Mouse (Mus musculus) midbrain, embryonic 12.5 days (tissue): ENCODE measurements around the gene Ccng2. TPM values are rescaled to one million over a fixed set of nuclear protein-coding genes. Genes with fewer than 3 reads are reported as not detected.

Experiments used
- ATAC-seq: fragments of 200-750 bp; cut with Nextera tagmentation; 2 replicates; pipeline ENCODE4 v1.8.0; 2017; ENCODE audit warnings: low read depth, moderate TSS enrichment, moderate library complexity; ENCODE audit not compliant: low FRiP score
- H3K27ac ChIP-seq: fragments of 300-500 bp; sonication (generic); replicated peaks from 2 replicates; pipeline ENCODE4 v1.5.1; 2016; ENCODE audit warnings: mild to moderate bottlenecking
- H3K27me3 ChIP-seq: fragments of 300-500 bp; sonication (generic); 2 replicates; pipeline ENCODE4 v1.6.1; 2016; ENCODE audit warnings: mild to moderate bottlenecking
- H3K36me3 ChIP-seq: fragments of 300-500 bp; sonication (generic); 2 replicates; pipeline ENCODE4 v1.6.1; 2016
- H3K4me1 ChIP-seq: fragments of 300-500 bp; sonication (generic); 2 replicates; pipeline ENCODE4 v1.6.1; 2016
- H3K4me2 ChIP-seq: fragments of 300-500 bp; sonication (generic); replicated peaks from 2 replicates; pipeline ENCODE4 v1.6.1; 2016; ENCODE audit warnings: mild to moderate bottlenecking, moderate library complexity
- H3K4me3 ChIP-seq: fragments of 300-500 bp; sonication (generic); 2 replicates; pipeline ENCODE4 v1.5.1; 2016; ENCODE audit warnings: mild to moderate bottlenecking
- H3K9ac ChIP-seq: fragments of 300-500 bp; sonication (generic); replicated peaks from 2 replicates; pipeline ENCODE4 v1.6.1; 2016; ENCODE audit warnings: mild to moderate bottlenecking, moderate library complexity
- H3K9me3 ChIP-seq: fragments of 300-500 bp; sonication (generic); 2 replicates; pipeline ENCODE4 v1.6.1; 2016; ENCODE audit warnings: mild to moderate bottlenecking
- WGBS: fragments of 180-500 bp; shearing (Covaris S2); methylation state at CpG from one replicate; pipeline ENCODE4 v1.1.7; 2016; 5-methylcytosine and 5-hydroxymethylcytosine counted together
- polyA plus RNA-seq: library from polyadenylated mRNA; unstranded; fragments of >200 nt; fragmentation: Nextera tagmentation; extraction: Ambion mirVana; gene quantifications from 2 replicates; pipeline ENCODE4 v1.2.1, GENCODE M21; 2016

Gene Ccng2
- polyA plus RNA-seq, 1 experiment from 2014 or later: 130 TPM

GRCm38 (mm10) chr5:93297311-93297710 is 30.3 kb downstream of the Ccng2 start:
- no peaks in the 10 kb centered on the region for H3K4me1 ChIP-seq
- H3K27ac ChIP-seq: no peak overlapping the region
- H3K36me3 ChIP-seq: no peaks in the 10 kb centered on the region
- no peak for ATAC-seq
- WGBS: 91% methylated on average over 3 of the region's 3 CpGs
- H3K27me3 ChIP-seq: no peaks in the 10 kb centered on the region
- H3K9ac ChIP-seq: no peak overlapping the region
- peaks cover 7% of the 10 kb centered on the region for H3K9me3 ChIP-seq
- no peak overlapping the region for H3K4me3 ChIP-seq
- H3K4me2 ChIP-seq: no peak overlapping the region

GRCm38 (mm10) chr5:93305126-93305830 is 38.2 kb downstream of the Ccng2 start:
- Histone ChIP-seq H3K4me1 (no peaks in the 10 kb centered on the region), H3K4me2 (no peak overlapping the region), H3K9ac (no peak overlapping the region), H3K27me3 (no peaks in the 10 kb centered on the region), H3K36me3 (no peaks in the 10 kb centered on the region), H3K9me3 (no peaks in the 10 kb centered on the region), H3K27ac (no peak overlapping the region), H3K4me3 (no peak overlapping the region)
- WGBS: 88% methylated on average over 2 of the region's 2 CpGs
- no peak for ATAC-seq

- Histone ChIP-seq H3K9me3 (no peaks in the 10 kb centered on the region), H3K4me1 (no peaks in the 10 kb centered on the region), H3K36me3 (no peaks in the 10 kb centered on the region), H3K9ac (no peak overlapping the region), H3K27me3 (no peaks in the 10 kb centered on the region), H3K4me2 (no peak overlapping the region), H3K27ac (no peak overlapping the region), H3K4me3 (no peak overlapping the region)
- WGBS: 91% methylated on average over 2 of the region's 2 CpGs
- ATAC-seq: no peak
Observed at GRCm38 (mm10) chr5:93308909-93309308, 41.9 kb downstream of the Ccng2 start.

GRCm38 (mm10) chr5:93323320-93324001 is 56.4 kb downstream of the Ccng2 start:
- Histone ChIP-seq H3K9me3 (no peaks in the 10 kb centered on the region), H3K4me2 (no peak overlapping the region), H3K27ac (no peak overlapping the region), H3K4me3 (no peak overlapping the region), H3K9ac (no peak overlapping the region), H3K4me1 (no peaks in the 10 kb centered on the region), H3K27me3 (no peaks in the 10 kb centered on the region), H3K36me3 (no peaks in the 10 kb centered on the region)
- no peak for ATAC-seq
- WGBS: 57% methylated on average over 1 of the region's 1 CpGs

Other genes starting within 250 kb of the Ccng2 start
- 0.04 and 0.10 TPM in 2 replicates for gene Sowahb, start 222.2 kb upstream of the Ccng2 start, polyA plus RNA-seq
- gene Sept11, start 173.8 kb upstream of the Ccng2 start, polyA plus RNA-seq: 260 and 272 TPM in 2 replicates
- gene Ccni, start 60.8 kb upstream of the Ccng2 start, polyA plus RNA-seq: 166 and 193 TPM in 2 replicates
- gene 2010109A12Rik, start 60.7 kb upstream of the Ccng2 start, polyA plus RNA-seq: 1.9 and 2.0 TPM in 2 replicates